Mouse (Mus musculus) MEL-GATA-1-ER (cell line): ENCODE data around the gene Scgb1b20.
"Not testable (repeated sequence)": the region's sequence is repeated elsewhere in the genome, so short reads cannot be mapped to it uniquely, and the experiment has no call there.

Source experiments
- DNase-seq: peaks from one replicate; pipeline ENCODE4 v3.0.0-alpha.2; 2012; ENCODE audit warnings: low read depth; ENCODE audit errors: extremely low read depth

Gene Scgb1b20

DNA sequence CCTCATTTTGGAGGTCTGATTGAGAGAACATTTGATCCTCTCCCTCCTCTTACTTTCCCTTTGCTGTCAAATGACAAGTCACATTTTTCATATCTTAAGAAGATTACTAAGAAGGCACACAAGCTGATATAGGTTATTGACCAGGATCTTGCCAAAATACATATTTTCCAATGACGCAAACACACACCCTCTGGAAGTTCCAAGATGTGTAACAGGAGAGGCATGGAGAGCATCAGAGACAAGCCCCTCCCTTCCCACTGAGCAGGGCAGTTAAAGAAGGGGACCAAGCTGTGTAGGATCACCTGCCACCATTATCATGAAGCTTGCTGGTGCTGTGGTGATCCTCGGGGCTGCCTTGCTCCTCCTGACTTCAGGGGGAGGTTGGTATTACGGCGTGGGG is at the start of gene Scgb1b20:
Scgb1b20 (plus strand) TSS at position 301 of the 400 bp plus-strand sequence.
- DNase-seq, result not testable (repeated sequence)

DNA sequence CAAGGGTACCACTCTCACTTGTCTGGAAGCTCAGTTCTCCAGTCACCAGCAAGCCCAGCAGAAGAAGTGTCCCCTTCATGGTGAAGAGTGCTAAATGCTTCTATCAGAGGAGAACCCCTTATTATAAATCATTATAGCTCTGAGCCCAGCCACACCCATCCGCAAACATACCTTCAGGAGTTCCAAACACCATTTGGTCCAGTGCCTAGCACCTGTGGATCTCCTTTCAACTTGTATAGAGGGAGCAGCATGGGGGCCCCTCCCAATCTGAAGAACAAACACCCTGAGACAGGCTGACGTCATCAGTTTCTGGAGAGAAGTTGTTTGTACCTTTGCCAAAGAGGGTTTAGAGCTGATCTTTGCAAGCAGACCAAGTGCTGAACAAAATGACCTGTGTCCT is 6.8 kb upstream of the Scgb1b20 start, which contains the start of gene Scgb2b20:
Scgb2b20 (minus strand) TSS at position 101 of the 400 bp plus-strand sequence.
- not testable (repeated sequence) for DNase-seq

DNA sequence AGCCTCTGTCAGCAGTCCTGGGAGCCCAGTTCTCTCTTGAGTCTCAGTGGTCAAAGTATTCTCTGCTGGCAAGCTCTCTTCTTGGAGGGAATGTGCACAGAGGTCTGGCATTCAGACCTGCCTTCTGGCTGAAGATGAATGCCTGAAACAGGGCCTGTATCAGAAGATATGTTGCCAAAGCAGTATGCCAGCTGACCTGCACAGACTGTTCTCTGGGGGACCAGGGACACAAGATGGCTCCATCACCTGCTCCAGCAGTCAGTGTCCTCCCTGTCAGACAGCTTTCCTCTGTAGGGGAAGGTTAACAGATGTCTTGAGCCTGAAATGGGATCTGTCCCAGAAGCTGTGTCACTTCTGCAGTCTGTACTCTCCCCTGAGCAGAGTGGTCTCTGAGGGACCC is 26.7 kb downstream of the Scgb1b20 start:
- not testable (repeated sequence) for DNase-seq

DNA sequence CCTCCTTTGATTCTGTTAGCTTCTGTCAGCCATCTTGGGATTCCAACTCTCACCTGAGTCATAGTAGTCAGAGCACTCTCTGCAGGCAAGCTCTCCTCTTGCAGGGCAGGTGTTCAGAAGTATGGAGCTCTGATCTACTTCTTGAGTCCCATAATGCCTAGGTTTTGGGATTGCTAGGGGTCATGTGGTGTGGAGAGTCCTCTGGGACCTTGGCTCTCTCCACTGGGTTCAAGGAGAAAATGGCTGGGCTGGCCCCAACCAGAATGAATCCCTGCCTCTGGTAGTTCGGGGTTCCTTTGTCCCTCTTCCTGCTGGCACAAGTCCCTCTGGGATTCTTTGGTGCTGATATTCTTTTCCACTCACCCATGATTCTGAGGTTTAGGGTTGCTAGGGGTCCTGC is 28.6 kb downstream of the Scgb1b20 start:
- no peak for DNase-seq

DNA sequence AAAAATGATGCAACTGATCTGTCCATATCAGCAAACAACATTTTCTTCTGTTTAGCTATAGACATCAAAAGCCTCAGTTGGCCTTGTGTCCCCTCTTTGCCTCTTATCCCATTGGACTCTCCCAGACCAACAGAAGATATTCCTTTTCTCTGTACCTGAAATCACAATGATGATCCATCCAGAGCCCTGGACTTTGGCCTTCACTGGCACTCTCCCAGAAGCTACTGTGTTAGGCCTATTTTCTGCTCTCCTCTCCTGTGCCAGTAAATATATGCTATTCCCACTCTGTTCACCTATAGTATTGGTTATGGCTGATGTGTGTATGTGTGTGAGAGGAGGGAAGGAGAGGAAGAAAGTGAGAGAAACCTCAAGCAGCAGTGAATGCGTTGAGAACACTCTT is 36.6 kb downstream of the Scgb1b20 start:
- not testable (repeated sequence) for DNase-seq
